Mouse (Mus musculus) left cerebral cortex, adult 18-20 months (tissue): ENCODE results near the gene Papolg. TPM values are rescaled to one million over a fixed set of nuclear protein-coding genes. Genes with fewer than 3 reads are reported as not detected.
"Not testable (repeated sequence)": the region's sequence is repeated elsewhere in the genome, so short reads cannot be mapped to it uniquely, and the experiment has no call there.

Source experiments
- DNase-seq, 2 experiments: peaks; one replicate each; pipeline ENCODE4 v3.0.0; 2021 to 2022; ENCODE audit warnings: low spot score in 2 of 2, mixed read lengths in 1 of 2
- long read RNA-seq, 2 experiments: library from polyadenylated mRNA; stranded (forward); transcript quantifications; one replicate each; pipeline ENCODE4 v2.0.0; 2021
- total RNA-seq, 2 experiments: library from RNA; stranded (reverse); gene quantifications; 2 replicates each; pipeline ENCODE4 v1.2.3; 2021

Papolg gene
- total RNA-seq: 10 to 100 TPM; 18.7 to 19.6 TPM
- long read RNA-seq, experiment 1, transcript Papolg-201 (22 exons, 3,747 nt): major isoform, 20 of 25 reads
- long read RNA-seq, experiment 1, partial matches to known transcripts: 3 of 25 reads
- long read RNA-seq, experiment 1, other reads (novel, unspliced or antisense): 2 of 25 reads
- long read RNA-seq, experiment 2, partial matches to known transcripts: 0 of 5 reads
- long read RNA-seq, experiment 2, other reads (novel, unspliced or antisense): 1 of 5 reads

DNA sequence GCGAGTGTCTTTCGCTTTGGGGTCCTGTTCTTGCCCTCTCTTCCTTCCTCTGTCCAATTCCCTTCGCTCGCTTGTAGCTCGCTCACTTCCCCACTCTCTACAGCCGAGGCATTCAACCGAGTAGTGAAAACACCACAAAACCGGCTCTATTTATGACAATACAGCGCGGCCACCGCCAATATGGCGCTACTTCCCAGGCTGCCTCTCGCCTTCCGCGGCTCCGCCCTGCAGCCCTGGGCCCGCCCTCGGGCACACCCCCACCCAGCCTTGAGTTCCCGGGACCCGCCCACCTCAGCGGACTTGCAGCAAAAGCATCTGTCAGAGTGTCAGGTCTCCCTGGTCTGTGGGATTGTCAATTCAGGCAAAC is at the start of gene Papolg:
TSS of gene Papolg (minus strand) at position 194 of the 367 bp plus-strand sequence.
- DNase-seq: peak; percentile 89 to 93

GRCm38 (mm10) chr11:23928146-23928545 is 33.1 kb upstream of the Papolg start:
- DNase-seq: not testable (repeated sequence)

- no peak for DNase-seq
These were observed 32.6 kb upstream of the Papolg start for GRCm38 (mm10) chr11:23927643-23928042.

GRCm38 (mm10) chr11:23913824-23914223 is 18.8 kb upstream of the Papolg start:
- DNase-seq: not testable (repeated sequence)

DNA sequence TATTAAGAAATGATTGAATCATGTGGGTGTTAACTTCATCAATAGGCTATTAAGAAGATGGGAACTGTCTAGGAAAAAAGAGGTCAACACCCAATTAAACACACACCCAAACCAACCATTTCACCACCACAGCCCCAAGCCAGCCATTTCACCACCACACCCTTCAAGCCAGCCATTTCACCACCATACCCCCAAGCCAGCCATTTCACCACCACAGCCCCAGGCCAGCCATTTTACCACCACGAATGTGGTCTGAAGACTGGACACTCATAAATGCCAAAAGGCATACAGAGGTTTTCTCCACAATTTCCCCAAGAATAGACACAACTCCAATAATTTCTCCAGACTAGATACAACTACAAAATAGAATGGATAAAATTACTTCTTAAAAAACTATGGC is 8.9 kb upstream of the Papolg start:
- DNase-seq: no peak

DNA sequence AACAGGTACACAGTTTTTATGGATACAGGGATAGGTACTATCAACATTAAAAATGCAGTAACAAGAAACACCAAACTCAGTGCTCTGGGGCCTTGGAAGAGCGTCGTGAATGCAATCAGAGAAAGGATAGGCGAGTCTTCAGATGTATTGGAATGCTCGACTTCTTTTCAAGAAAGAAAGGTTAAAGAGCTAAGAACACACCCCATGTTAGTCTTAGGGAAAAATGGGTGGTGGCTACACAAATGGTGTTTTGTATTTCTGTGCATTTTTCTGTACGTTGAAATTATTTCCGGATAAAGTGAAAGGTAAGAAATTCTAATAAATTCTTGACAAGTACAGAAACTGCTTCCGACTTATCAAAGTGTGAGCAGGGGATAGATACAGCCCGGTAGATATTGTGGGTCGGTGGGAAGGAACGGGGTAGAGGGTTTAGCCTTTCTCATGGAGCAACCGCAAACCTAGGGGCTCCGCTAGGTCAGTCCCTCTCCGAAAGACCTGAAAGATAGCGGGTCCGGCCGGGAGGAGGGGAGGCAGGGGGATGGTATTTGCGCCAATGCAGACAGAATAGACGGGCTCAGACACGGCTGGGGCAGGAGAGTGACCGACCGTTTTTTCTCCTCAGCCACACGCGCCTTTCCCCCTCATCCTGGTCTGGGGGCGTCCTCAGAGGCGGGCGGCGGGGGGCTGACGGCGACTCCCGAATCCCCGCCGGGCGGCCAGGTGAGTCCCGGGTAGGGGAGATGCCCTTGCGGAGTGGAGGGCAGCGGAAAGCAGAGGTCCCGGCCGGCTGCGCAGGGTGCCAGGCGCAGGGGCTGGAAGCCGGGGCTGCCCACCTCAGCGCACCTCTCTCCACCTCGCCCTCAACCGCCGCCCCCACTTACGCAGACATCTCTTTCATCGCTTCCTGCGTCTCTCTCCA is 653 bp downstream of the Papolg start:
- DNase-seq: peak in 1 of 2 experiments; percentile 18

GRCm38 (mm10) chr11:23893556-23893955 is 1.5 kb downstream of the Papolg start:
- no peak for DNase-seq

GRCm38 (mm10) chr11:23864326-23864725 is 30.7 kb downstream of the Papolg start:
- DNase-seq: no peak

GRCm38 (mm10) chr11:23856723-23857112 is 38.3 kb downstream of the Papolg start:
- DNase-seq: no peak

GRCm38 (mm10) chr11:23856054-23856722 is 38.9 kb downstream of the Papolg start:
- DNase-seq: no peak

DNA sequence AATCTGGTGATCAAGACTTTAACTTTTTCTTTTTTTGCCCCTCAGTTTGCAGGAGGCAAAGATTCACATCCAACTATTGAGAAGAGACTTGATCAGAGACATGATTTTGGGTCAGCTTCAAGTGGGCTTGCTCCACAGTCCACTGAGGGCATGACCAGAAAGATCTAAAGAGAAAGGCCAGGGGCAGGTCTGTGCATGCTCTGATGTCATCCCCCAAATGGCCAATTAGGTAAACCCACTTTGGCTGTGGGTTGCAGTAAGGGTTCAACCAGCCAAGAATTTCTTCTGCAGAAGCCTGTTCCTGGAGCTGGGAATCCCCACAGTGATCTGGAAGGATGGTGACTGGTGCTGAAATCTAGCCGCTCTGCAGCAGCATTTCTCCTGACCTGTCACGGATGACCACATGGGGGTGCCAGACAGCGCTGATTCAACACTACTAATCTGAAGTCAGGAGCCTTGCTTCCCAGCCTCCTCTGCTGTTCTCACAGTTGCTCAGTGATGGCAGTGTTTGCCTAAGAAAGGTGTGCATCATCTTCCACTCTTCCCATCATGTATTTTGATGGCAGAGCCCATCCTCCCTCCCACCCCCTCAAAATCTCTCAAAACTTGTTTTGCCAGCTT is 39.8 kb downstream of the Papolg start:
- peak; percentile 64 to 65 for DNase-seq

- DNase-seq: no peak
These were observed 41.7 kb downstream of the Papolg start for GRCm38 (mm10) chr11:23853306-23853705.

DNA sequence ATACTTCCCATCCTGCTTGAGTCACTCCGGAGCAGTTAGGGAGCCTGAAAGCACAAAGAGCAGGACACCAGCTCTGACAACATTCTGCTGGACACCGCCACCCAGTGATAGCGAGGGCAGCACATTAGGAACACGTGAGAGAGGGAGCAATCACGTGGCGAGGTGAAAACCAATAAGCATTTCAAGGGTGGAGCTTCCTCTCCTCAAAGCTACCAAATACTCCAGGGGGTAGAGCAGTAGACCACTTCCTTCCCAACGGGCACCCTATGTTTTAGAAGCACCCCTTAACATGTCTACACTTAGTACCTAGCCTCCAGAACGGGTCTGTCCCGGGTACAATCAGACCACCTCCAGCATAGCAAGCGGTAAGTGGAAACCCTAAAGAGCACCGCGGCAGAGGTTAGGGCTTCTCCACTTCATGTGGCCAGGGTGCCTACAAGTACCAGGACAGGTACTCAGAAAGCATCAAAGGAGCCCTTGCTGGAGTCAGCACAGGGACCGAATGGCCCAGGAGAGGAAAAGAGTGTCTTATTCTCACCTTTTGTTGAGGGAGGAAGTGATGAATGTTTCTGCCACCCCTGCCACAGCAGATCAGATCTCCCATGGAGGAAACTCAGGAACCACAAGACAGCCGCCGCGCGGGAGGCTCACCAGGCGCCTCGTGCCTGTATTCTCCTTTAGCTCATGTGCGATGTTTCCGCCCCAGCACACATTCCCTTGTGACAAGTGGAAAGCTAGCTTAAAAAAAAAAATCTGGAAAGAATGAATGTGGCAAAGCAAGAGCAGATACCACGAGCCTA is 48.8 kb downstream of the Papolg start:
- peak in 1 of 2 experiments; percentile 45 for DNase-seq

DNA sequence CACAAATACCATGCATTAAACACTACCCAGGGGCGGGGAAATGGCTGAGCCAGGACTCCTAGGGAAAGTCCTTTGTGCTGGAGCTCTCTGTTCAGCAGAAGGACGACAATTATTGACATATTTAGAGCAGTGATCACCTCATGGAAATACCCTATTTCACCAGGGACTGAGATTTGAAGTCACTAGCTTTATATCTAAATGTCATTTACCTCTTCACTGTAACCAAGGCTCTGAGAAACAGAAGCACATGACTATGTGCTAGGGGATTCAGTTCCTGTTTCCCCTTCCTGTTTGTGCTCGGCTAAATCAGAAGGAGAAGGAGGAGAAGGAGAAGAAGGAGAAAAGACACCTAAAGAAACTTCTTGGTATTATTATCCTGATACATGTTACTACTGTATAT is 71.8 kb downstream of the Papolg start:
- DNase-seq: no peak

- no peak for DNase-seq
These were observed 73.4 kb downstream of the Papolg start for GRCm38 (mm10) chr11:23821652-23822051.

GRCm38 (mm10) chr11:23820977-23821376 is 74.1 kb downstream of the Papolg start:
- DNase-seq: no peak

DNA sequence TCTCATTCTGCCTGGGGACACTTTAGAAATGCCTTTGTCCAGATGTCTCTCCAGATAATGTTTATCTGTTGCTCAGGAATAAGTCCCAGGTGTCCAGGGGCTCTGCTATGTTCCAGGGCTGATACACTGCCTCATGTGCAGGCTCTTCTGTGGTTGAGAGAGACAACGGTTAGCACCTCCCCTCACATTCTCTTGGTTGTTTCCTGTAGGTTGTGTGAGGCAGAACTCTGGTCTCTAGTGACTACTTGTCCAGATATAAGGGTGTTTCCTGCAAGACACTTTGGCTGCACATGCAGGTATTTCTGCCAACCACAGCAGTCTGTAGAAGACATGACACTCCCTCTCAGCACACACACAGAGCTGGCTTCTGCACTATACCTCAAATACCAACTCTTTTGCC is 76.3 kb downstream of the Papolg start:
- no peak for DNase-seq
